Mouse (Mus musculus) thymus, adult 18-20 months (tissue): ENCODE measurements at regions not wholly inside any gene's neighbourhood (a gene's known extent, or its start where the extent isn't known, plus 50 kb on each side); places are given as distances from the start of the nearest gene placed in this dataset.

ENCODE experiments used
- DNase-seq, 2 experiments: peaks; one replicate each; pipeline ENCODE4 v3.0.0; 2022; ENCODE audit warnings: mixed read lengths in 2 of 2

GRCm38 (mm10) chr11:114146334-114146733 is 79.5 kb upstream of the Sdk2 start:
- DNase-seq = no peak

GRCm38 (mm10) chr11:114129270-114129669 is 62.4 kb upstream of the Sdk2 start:
- no peak for DNase-seq

GRCm38 (mm10) chr11:114128841-114129240 is 62.0 kb upstream of the Sdk2 start:
- DNase-seq = no peak

GRCm38 (mm10) chr11:114127426-114127825 is 60.6 kb upstream of the Sdk2 start:
- DNase-seq = no peak

- DNase-seq = no peak
These were observed 55.3 kb upstream of the Sdk2 start for GRCm38 (mm10) chr11:114122175-114122574.

- DNase-seq = no peak
These were observed 52.3 kb upstream of the Sdk2 start for GRCm38 (mm10) chr11:114119135-114119534.
